Mouse (Mus musculus): ENCODE results near the gene Vcpkmt.

The Vcpkmt gene

GRCm38 (mm10) chr12:69538362-69538950 lies 44.4 kb downstream of the Vcpkmt start:
- no peak for DNase-seq (ENCODE audit: low read depth)

- no peak for DNase-seq (ENCODE audit: low read depth)
Observed at GRCm38 (mm10) chr12:69537675-69538361, 45.0 kb downstream of the Vcpkmt start.

GRCm38 (mm10) chr12:69537243-69537674 lies 45.6 kb downstream of the Vcpkmt start:
- DNase-seq (ENCODE audit: low read depth), result no peak

GRCm38 (mm10) chr12:69536616-69537242 lies 46.1 kb downstream of the Vcpkmt start:
- no peak for DNase-seq (ENCODE audit: low read depth)

- no peak for DNase-seq (ENCODE audit: low read depth)
Observed at GRCm38 (mm10) chr12:69533237-69533636, 49.6 kb downstream of the Vcpkmt start.

GRCm38 (mm10) chr12:69532530-69532929 lies 50.3 kb downstream of the Vcpkmt start:
- no peak for DNase-seq (ENCODE audit: low read depth)

- DNase-seq (ENCODE audit: low read depth), result no peak
Observed at GRCm38 (mm10) chr12:69532091-69532490, 50.7 kb downstream of the Vcpkmt start.

- no peak for DNase-seq (ENCODE audit: low read depth)
Observed at GRCm38 (mm10) chr12:69529694-69530403, 53.0 kb downstream of the Vcpkmt start.

- DNase-seq (ENCODE audit: low read depth), result no peak
Observed at GRCm38 (mm10) chr12:69528275-69529032, 54.4 kb downstream of the Vcpkmt start.
